Mouse (Mus musculus) heart, adult 2 months (tissue): ENCODE measurements around the gene Pxmp4.

Experiments used
- CTCF ChIP-seq: fragments of 200-600 bp; IDR thresholded peaks from 2 replicates; pipeline ENCODE4 v1.8.1; 2022; ENCODE audit warnings: antibody characterized with exemption, mild to moderate bottlenecking, moderate library complexity
- EP300 ChIP-seq: fragments of 200-500 bp; IDR thresholded peaks from 2 replicates; pipeline ENCODE4 v1.6.1; 2011; ENCODE audit warnings: low read depth, low read length, control low read depth; ENCODE audit not compliant: insufficient read depth

DNA sequence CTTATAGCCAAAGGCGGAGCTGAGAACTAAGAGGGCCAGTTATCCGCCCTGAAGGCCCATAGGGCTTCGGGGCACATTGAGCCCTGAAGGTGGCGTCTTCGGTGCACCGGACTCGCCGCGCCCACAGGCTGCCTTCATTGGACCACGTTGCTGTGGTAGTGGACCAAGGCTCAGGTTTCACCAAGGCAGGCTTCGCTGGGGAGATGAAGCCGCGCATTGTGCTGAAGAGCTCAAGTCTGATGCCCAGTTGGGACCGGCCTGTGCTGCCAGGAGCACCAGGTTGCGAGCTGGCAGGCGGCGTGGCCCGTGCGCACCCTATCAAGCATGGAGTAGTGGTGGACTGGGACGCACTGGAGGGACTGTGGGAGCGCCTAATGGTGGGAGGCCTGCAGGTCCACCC lies 51.6 kb downstream of the Pxmp4 start:
- TF ChIP-seq CTCF = no peak
- TF ChIP-seq EP300 = no peak
